Mouse (Mus musculus) cerebellum, adult 2 months (tissue): ENCODE results near the gene Gm7075. TPM values are rescaled to one million over a fixed set of nuclear protein-coding genes. Genes with fewer than 3 reads are reported as not detected.
"Not testable (repeated sequence)": the region's sequence is repeated elsewhere in the genome, so short reads cannot be mapped to it uniquely, and the experiment has no call there.

Source experiments
- DNase-seq, 2 experiments: peaks; one replicate each; pipeline ENCODE4 v3.0.0; 2021
- H3K27ac ChIP-seq: fragments of 200-500 bp; 2 replicates; pipeline ENCODE4 v1.5.1; 2012; ENCODE audit warnings: low read length, control low read depth, inconsistent platforms; ENCODE audit not compliant: insufficient read depth
- H3K27me3 ChIP-seq: fragments of 200-500 bp; 2 replicates; pipeline ENCODE4 v1.6.1; 2012; ENCODE audit warnings: inconsistent platforms, mild to moderate bottlenecking, low read length, moderate library complexity; ENCODE audit not compliant: control insufficient read depth, insufficient read depth
- H3K4me1 ChIP-seq: fragments of 200-500 bp; 2 replicates; pipeline ENCODE4 v1.6.1; 2011; ENCODE audit warnings: low read length; ENCODE audit not compliant: control insufficient read depth, insufficient read depth
- H3K4me3 ChIP-seq: fragments of 200-500 bp; replicated peaks from 2 replicates; pipeline ENCODE3; 2011; ENCODE audit warnings: mild to moderate bottlenecking, low read depth, low read length, control low read depth; ENCODE audit not compliant: insufficient read depth
- CTCF ChIP-seq: fragments of 200-500 bp; IDR thresholded peaks from 2 replicates; pipeline ENCODE4 v1.5.1; 2011; ENCODE audit warnings: low read depth, mild to moderate bottlenecking, control low read depth, low read length, moderate library complexity, borderline replicate concordance; ENCODE audit not compliant: insufficient read depth
- POLR2A ChIP-seq: fragments of 200-500 bp; IDR thresholded peaks from 2 replicates; pipeline ENCODE4 v1.6.1; 2011; ENCODE audit warnings: low read length, control low read depth, borderline replicate concordance; ENCODE audit not compliant: insufficient read depth
- WGBS: fragments of 180-500 bp; shearing (Covaris S2); methylation state at CpG from one replicate; pipeline ENCODE4 v1.1.7; 2018; 5-methylcytosine and 5-hydroxymethylcytosine counted together
- polyA plus RNA-seq: library from polyadenylated mRNA; depleted of rRNA; stranded (reverse); fragments of >200 nt; gene quantifications from 2 replicates; pipeline ENCODE4 v1.2.3, GENCODE M21; 2012; rRNA removed

Gm7075 gene
- polyA plus RNA-seq, 1 experiment, result not detected

DNA sequence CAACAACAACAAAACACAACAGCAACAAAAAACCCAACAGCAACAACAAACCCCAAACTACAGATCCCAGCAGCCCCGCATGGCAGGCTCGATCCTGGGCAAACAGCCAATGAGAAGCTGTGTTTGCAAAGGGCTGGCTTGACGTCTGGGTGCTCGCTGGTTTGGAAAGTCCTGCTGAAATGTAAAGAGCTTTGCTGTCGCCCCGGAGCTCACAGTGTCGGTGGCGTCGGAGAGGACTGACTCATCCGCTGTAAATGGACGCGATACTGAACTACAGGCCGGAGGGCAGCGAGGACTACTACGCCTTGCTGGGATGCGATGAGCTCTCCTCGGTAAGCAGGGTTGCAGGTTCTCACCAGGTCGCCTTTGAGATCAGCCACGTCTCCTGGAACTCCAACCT is 35.1 kb downstream of the Gm7075 start:
- Histone ChIP-seq H3K27me3 (no peaks in the 10 kb centered on the region), H3K4me3 (peak overlapping the region; percentile 71), H3K27ac (peak overlapping the region; percentile 56), H3K4me1 (peaks cover 5% of the 10 kb centered on the region)
- DNase-seq, result peak; percentile 91 to 94
- WGBS, result under 1% methylated on average over 19 of the region's 19 CpGs
- TF ChIP-seq POLR2A, result peak; percentile 85
- TF ChIP-seq CTCF, result no peak

GRCm38 (mm10) chr10:63385897-63386296 is 35.7 kb downstream of the Gm7075 start:
- not testable (repeated sequence) for H3K27me3 ChIP-seq, H3K27ac ChIP-seq, DNase-seq, H3K4me1 ChIP-seq, H3K4me3 ChIP-seq
- WGBS, result 19% methylated on average over 5 of the region's 5 CpGs

- peak; percentile 76 to 92 for DNase-seq
- under 1% methylated on average over 28 of the region's 28 CpGs for whole genome bisulfite sequencing
- peak within 1 kb of the TSS; percentile 90 for H3K4me3 ChIP-seq
- no peaks in the 10 kb centered on the region; the same call in 1 of the 2 replicates for H3K4me1 ChIP-seq
- TF ChIP-seq CTCF, result peak; percentile 81
- TF ChIP-seq POLR2A, result peak; percentile 96
- H3K27me3 ChIP-seq, result no peaks in the 10 kb centered on the region
- H3K27ac ChIP-seq, result peak within 1 kb of the TSS; percentile 63
These were observed 39.0 kb downstream of the Gm7075 start, which contains the start of gene Dnajc12 for GRCm38 (mm10) chr10:63382372-63383279. Gene Dnajc12 (plus strand): TSS chr10:63382443.

GRCm38 (mm10) chr10:63381498-63382280 is 39.9 kb downstream of the Gm7075 start, which contains the start of gene Sirt1:
Gene Sirt1 (minus strand): TSS chr10:63381704.
- peak; percentile 31 to 46 for DNase-seq
- Histone ChIP-seq H3K27me3 (no peaks in the 10 kb centered on the region), H3K27ac (peak within 1 kb of the TSS; percentile 63), H3K4me1 (no peaks in the 10 kb centered on the region), H3K4me3 (peak within 1 kb of the TSS; percentile 90)
- TF ChIP-seq CTCF, result no peak
- TF ChIP-seq POLR2A, result 0 out of 2 replicates have a peak, but pooled peaks have one; percentile 9
- 4% methylated on average over 24 of the region's 24 CpGs for WGBS

DNA sequence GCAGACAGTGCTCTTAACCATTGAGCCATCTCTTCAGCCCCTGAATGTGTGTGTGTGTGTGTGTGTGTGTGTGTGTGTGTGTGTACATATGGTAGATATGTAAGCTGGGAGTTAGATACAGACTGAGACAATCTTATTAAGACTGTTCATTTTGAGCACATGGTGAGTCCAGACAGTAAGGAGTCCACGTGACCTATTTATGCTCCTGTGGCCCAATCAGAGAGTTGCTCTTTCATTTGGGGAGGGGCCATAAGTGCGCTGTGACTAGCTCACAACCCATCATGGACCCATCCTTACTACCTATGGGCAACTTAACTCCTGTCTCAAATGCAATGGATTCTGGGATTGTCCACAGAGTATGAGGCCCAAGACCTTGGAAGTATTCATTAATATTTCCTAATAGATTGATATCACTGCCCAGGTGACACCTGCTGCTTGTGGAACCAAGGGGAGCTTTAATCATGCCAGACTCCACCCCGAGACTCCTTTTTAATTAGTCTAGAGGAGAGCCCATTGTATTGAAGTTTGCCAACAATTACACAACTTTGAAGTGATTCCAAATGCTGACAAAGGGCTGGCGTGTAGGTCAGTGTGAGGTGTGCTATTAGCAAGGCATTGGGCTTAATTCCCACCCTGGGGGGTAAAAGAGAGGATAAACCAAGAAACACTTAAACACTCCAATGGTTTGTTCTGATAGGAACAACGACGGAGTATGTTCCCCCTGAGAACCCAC is 42.5 kb downstream of the Gm7075 start:
- H3K27ac ChIP-seq, result no peak overlapping the region
- TF ChIP-seq POLR2A (no peak), CTCF (no peak)
- H3K27me3 ChIP-seq, result no peaks in the 10 kb centered on the region
- 65% methylated on average over 6 of the region's 6 CpGs for WGBS
- no peaks in the 10 kb centered on the region for H3K4me1 ChIP-seq
- no peak for DNase-seq
- no peak overlapping the region for H3K4me3 ChIP-seq

DNA sequence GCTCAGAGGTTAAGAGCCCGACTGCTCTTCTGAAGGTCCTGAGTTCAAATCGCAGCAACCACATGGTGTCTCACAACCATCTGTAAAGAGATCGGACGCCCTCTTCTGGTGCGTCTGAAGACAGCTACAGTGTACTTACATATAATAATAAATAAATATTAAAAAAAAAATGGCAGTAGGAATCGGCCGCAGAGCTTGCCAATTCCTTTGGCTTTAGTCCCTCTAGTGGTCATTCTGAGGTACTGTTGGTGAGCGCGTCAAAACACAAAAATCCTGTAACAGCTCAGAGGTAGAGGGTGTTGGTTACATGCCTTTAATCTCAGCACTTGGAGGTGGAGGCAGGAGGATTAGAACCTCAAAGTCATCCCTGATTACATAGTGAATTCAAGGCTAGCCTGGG is 44.1 kb downstream of the Gm7075 start:
- no peak for TF ChIP-seq POLR2A
- peak; percentile 61; the same call in 1 of the 2 replicates for TF ChIP-seq CTCF
- no peak overlapping the region for H3K27ac ChIP-seq
- DNase-seq, result peak; percentile 61 to 62
- no peaks in the 10 kb centered on the region for H3K27me3 ChIP-seq
- no peak overlapping the region for H3K4me3 ChIP-seq
- H3K4me1 ChIP-seq, result no peaks in the 10 kb centered on the region
- 17% methylated on average over 9 of the region's 9 CpGs for WGBS

- H3K27me3 ChIP-seq, result no peaks in the 10 kb centered on the region
- H3K4me1 ChIP-seq, result no peaks in the 10 kb centered on the region
- WGBS, result 90% methylated on average over 5 of the region's 5 CpGs
- H3K4me3 ChIP-seq, result no peak overlapping the region
- no peak overlapping the region for H3K27ac ChIP-seq
- DNase-seq, result no peak
- no peak for TF ChIP-seq CTCF
- TF ChIP-seq POLR2A, result no peak
These were observed 45.3 kb downstream of the Gm7075 start for GRCm38 (mm10) chr10:63376303-63376702.

Other genes with a start within 250 kb of the Gm7075 start
- 1.4 and 1.9 TPM in 2 replicates for gene Mypn, start 217.8 kb downstream of the Gm7075 start, polyA plus RNA-seq
- 25.5 and 28.2 TPM in 2 replicates for gene Herc4, start 178.0 kb downstream of the Gm7075 start, polyA plus RNA-seq
- 15.3 and 17.2 TPM in 2 replicates for gene Sirt1, start 40.1 kb downstream of the Gm7075 start, polyA plus RNA-seq
- 32.1 and 34.2 TPM in 2 replicates for gene Dnajc12, start 39.3 kb downstream of the Gm7075 start, polyA plus RNA-seq
- gene Ctnna3, start 8.3 kb upstream of the Gm7075 start, polyA plus RNA-seq, result 3.0 and 3.7 TPM in 2 replicates